Mouse (Mus musculus): Measurements from ENCODE around the gene Ptprj.

GRCm38 (mm10) chr2:90568091-90568490 lies 12.4 kb downstream of the Ptprj start:
- TF ChIP-seq FLI1 (IDR thresholded peaks at IDR 0.05; ENCODE audit: low read length) (no peak), GATA1 (IDR thresholded peaks at IDR 0.05; ENCODE audit: borderline replicate concordance, low read length) (no peak)
